Mouse (Mus musculus): ENCODE results near the gene Noc4l. TPM values are rescaled to one million over a fixed set of nuclear protein-coding genes. Genes with fewer than 3 reads are reported as not detected.

Gene Noc4l
- polyA plus RNA-seq, 1 experiment from 2014 or later = 91.9 TPM

DNA sequence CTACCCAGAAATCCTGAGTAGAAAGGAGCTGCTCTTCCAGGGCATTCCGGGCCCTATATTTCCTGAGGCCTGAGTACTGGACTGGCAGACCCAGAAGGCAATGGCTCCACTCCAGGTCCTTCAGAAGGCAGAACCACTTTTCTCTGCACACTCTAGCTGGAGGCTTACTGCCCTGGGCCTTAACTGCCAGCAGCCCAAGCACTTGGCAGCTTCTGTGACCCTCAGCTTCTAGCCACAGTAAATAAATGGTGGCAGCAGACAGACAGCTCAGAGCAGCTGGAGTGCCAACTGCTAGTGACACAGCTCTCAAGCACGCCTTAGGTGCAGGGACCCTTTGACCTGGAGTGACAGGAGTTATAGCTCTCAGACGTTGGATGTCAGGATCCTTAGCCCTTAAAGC is 45.5 kb downstream of the Noc4l start:
- H3K27me3 ChIP-seq (ENCODE audit: low read depth, poor library complexity, severe bottlenecking) = no peaks in the 10 kb centered on the region
- 0 out of 2 replicates have a peak, but pooled peaks cover 4% of the 10 kb centered on the region for H3K4me1 ChIP-seq

DNA sequence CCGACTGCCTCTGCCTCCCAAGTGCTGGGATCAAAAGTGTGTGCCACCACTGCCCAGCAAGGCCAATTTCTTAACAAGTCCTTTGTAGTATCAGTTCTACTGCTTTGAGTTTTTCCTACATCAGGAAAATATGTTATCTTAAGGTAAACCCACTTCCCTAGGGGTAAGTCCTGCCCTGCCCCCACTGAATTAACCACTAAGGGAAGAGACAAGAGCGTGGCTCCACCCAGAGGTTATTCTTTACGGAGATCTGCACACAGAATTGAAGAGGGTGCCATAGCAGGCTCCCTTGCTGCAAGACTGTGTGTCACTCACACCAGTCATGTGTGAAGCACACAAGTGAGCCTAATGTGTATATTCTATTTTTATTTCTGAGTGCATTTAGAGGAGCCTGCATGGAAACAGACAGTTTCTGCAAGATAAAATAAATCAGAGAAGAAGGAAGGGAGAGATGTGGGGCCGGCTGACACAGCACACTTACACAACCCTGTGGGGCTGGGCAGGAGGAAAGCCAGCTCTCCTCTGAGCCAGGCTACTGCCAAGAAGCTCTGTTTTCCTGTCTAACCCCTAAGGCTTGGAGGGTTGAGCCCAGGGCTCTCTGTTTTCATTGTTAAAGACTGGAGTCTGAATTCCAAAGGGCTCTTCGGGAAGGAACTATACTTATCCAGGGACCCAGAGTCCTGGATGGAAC is 47.5 kb downstream of the Noc4l start:
- no peaks in the 10 kb centered on the region for H3K36me3 ChIP-seq
- WGBS = 67% methylated on average over 5 of the region's 5 CpGs
- DNase-seq (ENCODE audit: low spot score) = no peak

More for the DNA sequence above, 45.5 kb downstream of the Noc4l start:
- no peak for DNase-seq (ENCODE audit: low spot score)
- no peaks in the 10 kb centered on the region for H3K9me3 ChIP-seq (replicated peaks)
- no peak overlapping the region for H3K4me3 ChIP-seq
- WGBS = 84% methylated on average over 3 of the region's 3 CpGs
- H3K36me3 ChIP-seq = no peaks in the 10 kb centered on the region
- no peak overlapping the region for H3K27ac ChIP-seq (replicated peaks)

DNA sequence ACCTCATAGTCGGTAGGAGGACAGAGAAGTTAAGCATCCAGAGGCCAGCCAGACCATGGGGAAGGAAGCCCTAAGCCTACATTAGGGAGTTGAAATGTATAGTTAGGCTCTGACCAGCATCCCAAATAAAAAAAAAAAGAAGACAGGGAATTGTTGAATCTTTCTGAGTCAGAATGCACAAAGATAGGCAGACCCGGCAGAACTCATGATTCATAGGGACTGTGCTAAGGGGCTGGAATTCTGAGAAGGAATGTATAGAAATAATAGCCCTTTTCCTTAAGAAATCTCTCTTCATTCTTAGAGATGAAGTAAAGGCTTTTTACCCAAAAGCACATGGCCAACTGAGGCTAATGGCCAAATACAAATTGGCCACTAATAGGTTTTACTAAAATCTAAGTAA is 48.9 kb downstream of the Noc4l start:
- Histone ChIP-seq H3K36me3 (no peaks in the 10 kb centered on the region), H3K27me3 (ENCODE audit: low read depth, poor library complexity, severe bottlenecking) (no peaks in the 10 kb centered on the region; the same call in 1 of the 2 replicates)
- 89% methylated on average over 2 of the region's 2 CpGs for WGBS

More for the DNA sequence above, 47.5 kb downstream of the Noc4l start:
- H3K27me3 ChIP-seq (ENCODE audit: low read depth, poor library complexity, severe bottlenecking) = no peaks in the 10 kb centered on the region
- H3K4me3 ChIP-seq = no peak overlapping the region
- no peak overlapping the region for H3K27ac ChIP-seq (replicated peaks)
- H3K4me1 ChIP-seq = 0 out of 2 replicates have a peak, but pooled peaks cover 4% of the 10 kb centered on the region
- H3K9me3 ChIP-seq (replicated peaks) = no peaks in the 10 kb centered on the region

DNA sequence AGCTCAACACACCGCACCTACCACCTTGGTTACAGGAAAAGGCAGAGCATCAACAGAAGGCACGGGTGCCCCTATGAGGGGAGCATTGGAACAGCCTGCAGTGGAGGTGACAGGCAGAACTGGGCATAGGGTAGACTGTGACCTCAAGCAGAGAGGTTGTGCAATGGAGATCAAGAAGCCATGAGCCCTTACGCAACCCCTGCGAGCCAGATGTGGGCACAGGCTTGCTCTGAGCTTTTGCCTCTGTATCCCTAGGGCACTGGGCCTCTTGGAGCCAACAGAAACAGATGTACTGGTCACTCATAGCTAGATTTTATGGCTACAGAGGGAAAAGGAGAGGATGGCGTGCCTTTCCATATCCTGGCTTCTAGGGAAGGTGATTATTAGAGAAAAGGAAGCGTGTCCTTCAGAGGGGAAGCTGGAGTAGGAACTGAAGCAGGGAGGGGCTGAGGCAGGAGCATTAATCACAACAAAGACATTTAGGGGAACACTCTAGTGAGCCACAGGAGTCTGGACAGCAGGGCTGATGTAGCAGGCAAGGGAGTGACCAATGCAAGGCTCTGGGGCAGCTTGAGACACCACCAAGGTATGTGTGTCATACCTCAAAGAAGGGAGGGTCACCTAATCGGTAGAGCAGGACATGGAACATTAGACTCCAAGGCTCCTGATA is 50.1 kb downstream of the Noc4l start:
- no peaks in the 10 kb centered on the region for H3K36me3 ChIP-seq
- H3K4me1 ChIP-seq = no peaks in the 10 kb centered on the region; the same call in 1 of the 2 replicates
- 89% methylated on average over 7 of the region's 7 CpGs for WGBS
- H3K27me3 ChIP-seq (ENCODE audit: low read depth, poor library complexity, severe bottlenecking) = peaks cover 5% of the 10 kb centered on the region; the same call in 1 of the 2 replicates
- H3K4me3 ChIP-seq = no peak overlapping the region
- no peaks in the 10 kb centered on the region for H3K9me3 ChIP-seq (replicated peaks)
- no peak overlapping the region for H3K27ac ChIP-seq (replicated peaks)
- DNase-seq (ENCODE audit: low spot score) = no peak

More for the DNA sequence above, 48.9 kb downstream of the Noc4l start:
- H3K27ac ChIP-seq (replicated peaks) = no peak overlapping the region
- no peak overlapping the region for H3K4me3 ChIP-seq
- no peak for DNase-seq (ENCODE audit: low spot score)
- no peaks in the 10 kb centered on the region for H3K4me1 ChIP-seq
- H3K9me3 ChIP-seq (replicated peaks) = no peaks in the 10 kb centered on the region

Small RNAs within 50 kb of the gene (microRNA-seq; reads per million reads assigned to microRNA genes)
- 3.9 reads per million, percentile 8 among the genes with 10 or more reads in this experiment for gene Mir7026

Other genes with a start within 250 kb of the Noc4l start
- 10.3 and 14.6 TPM in 2 replicates for gene Fbrsl1, start 204.9 kb downstream of the Noc4l start, polyA plus RNA-seq (2016; fragmentation: Nextera tagmentation; extraction: Ambion mirVana)
- gene Galnt9, start 109.1 kb downstream of the Noc4l start, polyA plus RNA-seq (2016; fragmentation: Nextera tagmentation; extraction: Ambion mirVana) = 3.4 and 7.3 TPM in 2 replicates
- 31.0 and 33.1 TPM in 2 replicates for gene Ddx51, start within 50 bp of the Noc4l start, polyA plus RNA-seq (2016; fragmentation: Nextera tagmentation; extraction: Ambion mirVana)
- gene Ep400, start 117.3 kb upstream of the Noc4l start, polyA plus RNA-seq (2016; fragmentation: Nextera tagmentation; extraction: Ambion mirVana) = 57.5 and 65.6 TPM in 2 replicates
- 35.6 and 41.3 TPM in 2 replicates for gene Pus1, start 127.2 kb upstream of the Noc4l start, polyA plus RNA-seq (2016; fragmentation: Nextera tagmentation; extraction: Ambion mirVana)
- 18.4 and 23.6 TPM in 2 replicates for gene Ulk1, start 156.7 kb upstream of the Noc4l start, polyA plus RNA-seq (2016; fragmentation: Nextera tagmentation; extraction: Ambion mirVana)
- 26.9 and 28.1 TPM in 2 replicates for gene Hscb, start 186.4 kb upstream of the Noc4l start, polyA plus RNA-seq (2016; fragmentation: Nextera tagmentation; extraction: Ambion mirVana)
- 39.5 and 44.3 TPM in 2 replicates for gene Chek2, start 186.6 kb upstream of the Noc4l start, polyA plus RNA-seq (2016; fragmentation: Nextera tagmentation; extraction: Ambion mirVana)
- gene Ttc28, start 226.4 kb upstream of the Noc4l start, polyA plus RNA-seq (2016; fragmentation: Nextera tagmentation; extraction: Ambion mirVana) = 9.4 and 14.9 TPM in 2 replicates